Mouse (Mus musculus) megakaryocyte, embryonic 14.5 days (primary cell): ENCODE data around the gene Rab27a. TPM values are rescaled to one million over a fixed set of nuclear protein-coding genes. Genes with fewer than 3 reads are reported as not detected.

Experiments
- H3K27me3 ChIP-seq: replicated peaks from 2 replicates; pipeline ENCODE3; 2012; ENCODE audit warnings: inconsistent platforms
- H3K36me3 ChIP-seq: replicated peaks from 2 replicates; pipeline ENCODE3; 2012; ENCODE audit warnings: low read length, inconsistent platforms, mixed read lengths
- H3K4me1 ChIP-seq: 2 replicates; pipeline ENCODE4 v1.6.1; 2012; ENCODE audit warnings: inconsistent platforms
- H3K4me3 ChIP-seq: replicated peaks from 2 replicates; pipeline ENCODE3; 2012; ENCODE audit warnings: moderate library complexity, mild to moderate bottlenecking, inconsistent platforms
- H3K9me3 ChIP-seq: 2 replicates; pipeline ENCODE4 v1.6.1; 2012; ENCODE audit warnings: inconsistent platforms
- FLI1 ChIP-seq: IDR thresholded peaks from 2 replicates; pipeline ENCODE4 v1.6.1; 2012; ENCODE audit warnings: low read length, inconsistent platforms, mixed read lengths
- GATA1 ChIP-seq: IDR thresholded peaks from 3 replicates; pipeline ENCODE4 v1.6.1; 2012; ENCODE audit warnings: mixed read lengths, low read length, inconsistent platforms, borderline replicate concordance
- polyA plus RNA-seq: library from polyadenylated mRNA; stranded (reverse); fragments of >175 nt; gene quantifications from 2 replicates; pipeline ENCODE4 v1.2.3, GENCODE M21; 2012; ENCODE audit warnings: low replicate concordance; ENCODE audit not compliant: insufficient read depth

Gene Rab27a
- polyA plus RNA-seq = 2.8 and 34.3 TPM in 2 replicates

GRCm38 (mm10) chr9:73044146-73045079 is at the start of gene Rab27a:
TSS of gene Rab27a (plus strand) at chr9:73044854.
- Histone ChIP-seq H3K4me3 (peak within 1 kb of the TSS; percentile 99), H3K36me3 (peaks cover 23% of the 10 kb centered on the region), H3K9me3 (no peaks in the 10 kb centered on the region), H3K4me1 (peaks cover 69% of the 10 kb centered on the region), H3K27me3 (no peaks in the 10 kb centered on the region)
- TF ChIP-seq FLI1 = no peak
- no peak for TF ChIP-seq GATA1

- no peak overlapping the region for H3K4me3 ChIP-seq
- H3K4me1 ChIP-seq = peaks cover 26% of the 10 kb centered on the region
- no peaks in the 10 kb centered on the region for H3K9me3 ChIP-seq
- H3K27me3 ChIP-seq = no peaks in the 10 kb centered on the region
- TF ChIP-seq GATA1 = no peak
- no peak for TF ChIP-seq FLI1
- H3K36me3 ChIP-seq = peaks cover 31% of the 10 kb centered on the region
These were observed 48.5 kb upstream of the Rab27a start for GRCm38 (mm10) chr9:72996167-72996566.

- Histone ChIP-seq H3K27me3 (no peaks in the 10 kb centered on the region), H3K9me3 (no peaks in the 10 kb centered on the region), H3K4me3 (no peak overlapping the region), H3K36me3 (peaks cover 37% of the 10 kb centered on the region), H3K4me1 (peaks cover 23% of the 10 kb centered on the region)
- TF ChIP-seq FLI1 (no peak), GATA1 (no peak)
These were observed 47.8 kb upstream of the Rab27a start for GRCm38 (mm10) chr9:72996806-72997205.

- TF ChIP-seq FLI1 (no peak), GATA1 (no peak)
- peaks cover 11% of the 10 kb centered on the region for H3K4me1 ChIP-seq
- peaks cover 69% of the 10 kb centered on the region for H3K36me3 ChIP-seq
- H3K4me3 ChIP-seq = no peak overlapping the region
- H3K9me3 ChIP-seq = no peaks in the 10 kb centered on the region
- H3K27me3 ChIP-seq = no peaks in the 10 kb centered on the region
These were observed 44.2 kb upstream of the Rab27a start for GRCm38 (mm10) chr9:73000487-73000886.

GRCm38 (mm10) chr9:73001314-73002011 is 43.2 kb upstream of the Rab27a start:
- H3K4me1 ChIP-seq = peaks cover 15% of the 10 kb centered on the region
- H3K9me3 ChIP-seq = no peaks in the 10 kb centered on the region
- no peaks in the 10 kb centered on the region for H3K27me3 ChIP-seq
- no peak overlapping the region for H3K4me3 ChIP-seq
- TF ChIP-seq GATA1 = no peak
- no peak for TF ChIP-seq FLI1
- H3K36me3 ChIP-seq = peaks cover 76% of the 10 kb centered on the region

GRCm38 (mm10) chr9:73002177-73002576 is 42.5 kb upstream of the Rab27a start:
- Histone ChIP-seq H3K4me3 (no peak overlapping the region), H3K4me1 (peaks cover 21% of the 10 kb centered on the region), H3K9me3 (no peaks in the 10 kb centered on the region), H3K36me3 (peaks cover 79% of the 10 kb centered on the region), H3K27me3 (no peaks in the 10 kb centered on the region)
- TF ChIP-seq GATA1 (no peak), FLI1 (no peak)

- no peaks in the 10 kb centered on the region for H3K27me3 ChIP-seq
- peaks cover 78% of the 10 kb centered on the region for H3K36me3 ChIP-seq
- peaks cover 32% of the 10 kb centered on the region for H3K4me1 ChIP-seq
- H3K9me3 ChIP-seq = no peaks in the 10 kb centered on the region
- no peak for TF ChIP-seq FLI1
- H3K4me3 ChIP-seq = no peak overlapping the region
These were observed 40.6 kb upstream of the Rab27a start for GRCm38 (mm10) chr9:73004076-73004475.

DNA sequence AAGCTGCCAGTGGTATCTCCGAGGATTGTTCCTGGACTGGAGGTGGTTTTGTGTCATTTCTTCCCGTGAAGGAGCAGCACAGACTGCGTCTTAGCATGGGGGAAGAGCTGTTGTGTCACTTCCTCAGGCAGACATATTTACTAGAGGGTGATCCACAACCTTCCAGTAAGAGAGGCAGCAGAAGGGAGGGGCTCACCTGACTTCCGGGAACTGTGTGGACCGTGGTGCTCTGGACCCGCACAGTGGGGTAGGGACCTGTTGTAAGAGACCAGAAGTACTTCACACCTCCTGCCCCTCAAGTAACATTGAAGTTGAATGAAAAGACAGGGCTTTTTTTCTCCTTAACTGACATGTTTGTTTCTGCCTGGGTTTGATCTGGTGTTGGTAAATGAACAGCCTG is 39.5 kb upstream of the Rab27a start:
- no peak overlapping the region for H3K4me3 ChIP-seq
- TF ChIP-seq FLI1 (no peak), GATA1 (no peak)
- peaks cover 86% of the 10 kb centered on the region for H3K36me3 ChIP-seq
- H3K27me3 ChIP-seq = no peaks in the 10 kb centered on the region
- H3K9me3 ChIP-seq = no peaks in the 10 kb centered on the region
- peaks cover 34% of the 10 kb centered on the region for H3K4me1 ChIP-seq

- TF ChIP-seq GATA1 (no peak), FLI1 (no peak)
- Histone ChIP-seq H3K4me1 (peaks cover 34% of the 10 kb centered on the region), H3K9me3 (no peaks in the 10 kb centered on the region), H3K4me3 (no peak overlapping the region), H3K27me3 (no peaks in the 10 kb centered on the region), H3K36me3 (peaks cover 87% of the 10 kb centered on the region)
These were observed 38.5 kb upstream of the Rab27a start for GRCm38 (mm10) chr9:73006175-73006574.

DNA sequence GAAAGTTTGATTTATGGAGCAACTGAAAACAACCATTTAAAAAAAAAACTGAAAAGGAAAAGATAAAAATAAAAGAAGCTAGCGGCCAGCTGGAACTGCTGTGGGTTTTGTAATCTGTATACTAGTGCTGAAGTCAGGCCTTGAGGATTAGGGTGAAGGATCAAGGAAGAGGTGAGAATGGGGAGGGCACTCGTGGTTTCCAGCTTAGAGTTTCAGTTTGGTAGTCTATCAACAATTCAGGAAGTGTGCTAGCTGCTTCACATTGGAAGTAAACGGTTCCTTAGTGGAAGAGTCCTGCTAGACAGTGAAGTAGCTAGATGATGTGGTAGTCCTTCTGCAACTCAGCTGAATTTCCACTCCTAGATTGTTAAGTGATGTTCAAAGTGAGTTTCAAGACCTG is 36.3 kb upstream of the Rab27a start:
- TF ChIP-seq GATA1 = no peak
- TF ChIP-seq FLI1 = no peak
- Histone ChIP-seq H3K36me3 (peaks cover 85% of the 10 kb centered on the region), H3K27me3 (no peaks in the 10 kb centered on the region), H3K4me1 (peaks cover 37% of the 10 kb centered on the region), H3K4me3 (no peak overlapping the region), H3K9me3 (no peaks in the 10 kb centered on the region)
